Mouse (Mus musculus) adrenal gland, adult 18-20 months (tissue): Measurements from ENCODE around the gene Milr1. TPM values are rescaled to one million over a fixed set of nuclear protein-coding genes. Genes with fewer than 3 reads are reported as not detected.
"Not testable (repeated sequence)": the region's sequence is repeated elsewhere in the genome, so short reads cannot be mapped to it uniquely, and the experiment has no call there.

Experiments used
- DNase-seq, 2 experiments: peaks; one replicate each; pipeline ENCODE4 v3.0.0; 2021 to 2022; ENCODE audit warnings: low spot score in 2 of 2
- microRNA-seq, 2 experiments: library from miRNA; unstranded; fragments of <30 nt; microRNA quantifications; one replicate each; pipeline ENCODE4 v1.2.0; 2021; ENCODE audit warnings: borderline number of aligned reads in 2 of 2
- total RNA-seq, 2 experiments: library from RNA; stranded (reverse); gene quantifications; 1 replicate in 1 of 2; 2 replicates in 1 of 2; pipeline ENCODE4 v1.2.3; 2021

Gene Milr1
- total RNA-seq, 2 experiments from 2014 or later = 0.83 to 1.2 TPM

DNA sequence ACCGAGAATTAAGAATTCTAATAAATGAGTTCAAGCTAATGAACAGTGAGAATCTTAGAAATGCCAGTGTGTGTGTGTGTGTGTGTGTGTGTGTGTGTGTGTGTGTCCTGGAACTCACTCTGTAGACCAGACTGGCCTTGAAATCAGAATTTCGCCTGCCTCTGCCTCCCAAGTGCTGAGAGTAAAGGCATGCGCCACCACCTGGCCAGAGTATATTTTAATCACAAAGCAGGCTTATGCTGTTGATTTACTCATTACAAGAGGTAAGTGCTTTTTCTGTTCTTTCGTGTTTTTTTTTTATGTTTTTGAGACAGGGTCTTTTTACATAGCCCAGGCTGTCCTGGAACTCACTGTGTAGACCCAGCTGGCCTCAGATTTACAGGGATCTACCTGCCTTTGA lies 42.8 kb downstream of the Milr1 start:
- DNase-seq = no peak

DNA sequence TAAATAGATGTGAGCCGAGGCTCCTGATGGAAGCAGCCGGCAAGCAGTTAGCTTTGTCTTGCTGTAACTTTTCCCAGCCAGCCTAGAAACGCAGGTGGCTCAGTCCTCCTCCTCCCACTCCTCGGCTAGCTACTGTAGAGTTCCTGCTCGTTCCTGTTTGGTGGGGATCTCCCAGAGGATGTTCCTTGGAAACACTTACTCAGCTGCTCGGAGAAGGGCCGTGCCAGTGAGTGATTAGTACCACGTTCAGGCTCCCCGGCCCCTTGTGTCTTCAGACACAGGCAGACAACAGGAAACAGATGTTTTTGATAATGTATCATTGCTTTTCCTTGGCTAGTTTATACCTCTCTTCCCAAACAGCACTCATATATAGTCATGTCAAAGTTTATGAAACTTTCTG lies 44.7 kb downstream of the Milr1 start:
- no peak for DNase-seq

DNA sequence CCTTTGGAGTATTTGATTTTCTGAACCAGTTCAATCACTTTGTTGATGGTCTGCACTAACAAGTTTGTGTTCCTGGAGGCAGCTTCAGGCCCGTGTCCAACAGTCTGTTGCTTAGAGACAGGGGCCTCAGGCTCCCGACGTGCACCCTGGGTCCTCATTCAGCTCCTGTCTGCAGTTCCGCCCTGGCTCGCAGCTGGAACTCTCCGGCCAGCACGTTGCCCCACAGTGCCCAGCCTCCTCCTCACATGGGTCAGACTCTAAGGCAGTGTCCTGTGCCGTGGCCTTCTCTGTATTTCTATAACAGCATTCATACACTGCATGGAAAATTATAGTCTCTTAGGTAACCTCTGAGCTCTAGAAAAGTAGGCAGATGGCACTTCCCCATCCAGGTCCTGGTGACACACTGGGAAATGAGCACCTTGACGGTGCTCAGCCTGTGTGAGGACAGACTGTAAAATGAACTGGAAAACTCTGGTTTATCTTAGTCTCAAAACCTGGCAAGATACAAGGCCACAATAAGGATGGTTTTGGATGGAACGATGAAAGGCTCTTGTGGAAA lies 51.1 kb downstream of the Milr1 start:
- no peak for DNase-seq

DNA sequence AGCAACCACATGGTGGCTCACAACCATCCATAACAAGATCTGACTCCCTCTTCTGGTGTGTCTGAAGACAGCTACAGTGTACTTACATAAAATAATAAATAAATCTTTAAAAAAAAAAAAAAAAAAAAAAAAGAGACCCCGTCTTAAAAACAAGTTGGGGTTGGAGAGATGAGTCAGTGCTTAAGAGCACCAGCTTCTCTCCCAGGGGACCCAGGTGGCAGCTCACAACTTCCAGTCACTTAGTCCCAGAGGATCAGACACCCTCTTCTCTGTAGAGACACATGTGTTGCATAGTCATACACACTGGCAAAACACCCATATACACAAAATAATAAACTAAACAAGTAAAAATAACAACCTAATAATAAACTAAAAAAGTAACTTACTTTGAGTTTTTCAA lies 56.4 kb downstream of the Milr1 start:
- DNase-seq = not testable (repeated sequence)

DNA sequence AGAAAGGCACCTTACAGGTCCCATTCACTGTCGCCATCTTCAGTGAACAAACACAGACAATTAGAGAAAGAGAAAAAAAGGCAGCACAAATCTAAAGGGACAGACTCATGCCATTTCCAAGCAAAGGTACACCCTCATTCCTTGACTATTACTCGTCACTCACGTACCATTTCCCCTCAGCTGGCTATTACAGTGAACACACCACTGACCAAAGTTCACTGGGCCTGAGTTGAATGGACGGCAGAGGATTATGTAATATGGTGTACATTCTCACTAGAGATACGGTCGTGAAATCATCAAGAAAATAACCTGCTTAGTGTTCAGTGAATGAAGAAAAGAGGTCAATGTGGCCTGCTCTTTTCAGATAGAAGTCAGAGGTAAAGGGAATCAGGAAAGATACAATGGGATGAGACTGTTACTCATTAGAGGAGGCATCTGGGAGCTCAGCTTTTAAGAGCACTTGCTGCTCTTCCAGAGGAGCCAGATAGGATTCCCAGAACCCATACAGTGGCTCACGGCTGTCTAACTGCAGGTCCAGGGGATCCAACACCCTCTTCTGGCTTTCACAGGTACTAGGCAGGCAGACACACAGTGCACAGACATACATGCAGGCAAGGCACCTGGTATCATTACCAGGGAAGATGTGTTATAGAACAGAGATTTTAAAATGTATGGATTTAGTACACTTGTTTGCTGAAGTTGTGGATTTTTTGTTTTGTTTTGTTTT lies 61.5 kb downstream of the Milr1 start:
- DNase-seq = no peak

DNA sequence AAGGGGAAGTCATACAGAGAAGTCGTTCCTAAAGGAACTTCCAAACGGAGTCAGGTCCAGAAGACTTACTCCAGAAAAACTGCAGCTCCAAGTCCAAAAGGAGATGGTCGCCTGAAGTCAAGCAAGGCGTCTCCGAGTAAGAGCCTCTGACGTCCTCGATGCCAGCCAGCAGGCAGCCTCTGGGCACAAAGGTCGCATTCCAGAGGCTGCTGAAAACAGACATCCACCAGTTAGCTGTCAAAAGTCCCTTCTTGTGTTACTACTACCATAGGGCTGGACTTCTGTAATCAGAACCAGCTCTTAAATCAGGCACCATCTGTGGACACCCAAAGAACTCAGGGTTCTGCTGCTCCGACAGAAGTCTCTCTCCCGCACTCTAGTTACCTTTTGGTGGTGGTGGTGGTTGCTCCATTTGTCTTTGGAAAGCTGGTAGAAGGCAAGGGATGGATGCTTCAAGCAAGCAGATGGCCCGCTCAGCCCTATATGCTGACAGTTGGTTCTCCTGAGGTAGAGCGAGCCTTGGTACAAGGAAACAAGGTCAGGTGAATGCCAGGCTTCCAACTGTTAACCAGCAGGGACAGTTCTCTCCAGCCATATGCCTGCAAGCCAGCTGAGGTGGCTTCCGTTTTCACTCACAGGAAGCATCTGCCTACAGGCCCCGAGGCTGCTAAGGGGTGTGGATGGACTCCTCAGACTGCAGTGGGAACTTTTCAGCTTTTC lies 63.7 kb downstream of the Milr1 start:
- no peak for DNase-seq

DNA sequence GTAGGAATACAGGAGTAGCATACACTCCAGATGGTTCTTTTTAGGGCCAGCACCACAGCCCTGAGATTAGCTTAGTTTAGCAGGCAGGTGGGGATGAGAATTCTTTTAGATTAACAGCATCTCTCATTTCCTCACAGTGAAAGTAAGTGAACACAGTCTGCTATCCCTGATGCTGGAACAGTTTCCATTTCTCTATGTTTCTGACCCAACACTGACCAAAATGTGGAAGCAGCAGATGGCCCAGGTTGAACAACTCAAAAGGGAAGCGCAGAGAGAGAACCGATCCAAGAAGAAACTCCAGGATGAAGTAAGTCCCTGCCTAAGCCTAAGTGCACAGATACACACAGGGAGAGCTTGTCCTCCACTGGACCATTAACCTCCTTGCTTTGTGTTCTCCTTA lies 64.3 kb downstream of the Milr1 start:
- no peak for DNase-seq

DNA sequence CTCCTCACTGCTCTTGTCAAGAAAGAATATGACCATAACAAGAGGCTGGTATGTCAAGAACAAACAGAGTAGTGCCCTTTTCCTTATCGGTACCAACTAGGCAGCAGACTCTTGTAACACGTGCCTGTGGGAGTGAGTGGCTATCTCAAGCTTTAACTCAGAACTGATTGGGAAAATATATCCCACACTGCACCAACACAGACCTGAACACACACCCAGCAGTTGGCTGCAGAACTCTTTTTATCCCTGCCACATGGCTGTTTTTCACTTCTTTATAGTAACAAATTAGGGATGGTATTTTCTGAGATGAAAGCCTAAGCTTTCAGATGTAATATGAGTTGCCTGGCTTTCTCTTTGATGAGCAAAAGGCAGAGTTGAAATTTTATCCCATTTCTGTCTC lies 64.7 kb downstream of the Milr1 start:
- no peak for DNase-seq

DNA sequence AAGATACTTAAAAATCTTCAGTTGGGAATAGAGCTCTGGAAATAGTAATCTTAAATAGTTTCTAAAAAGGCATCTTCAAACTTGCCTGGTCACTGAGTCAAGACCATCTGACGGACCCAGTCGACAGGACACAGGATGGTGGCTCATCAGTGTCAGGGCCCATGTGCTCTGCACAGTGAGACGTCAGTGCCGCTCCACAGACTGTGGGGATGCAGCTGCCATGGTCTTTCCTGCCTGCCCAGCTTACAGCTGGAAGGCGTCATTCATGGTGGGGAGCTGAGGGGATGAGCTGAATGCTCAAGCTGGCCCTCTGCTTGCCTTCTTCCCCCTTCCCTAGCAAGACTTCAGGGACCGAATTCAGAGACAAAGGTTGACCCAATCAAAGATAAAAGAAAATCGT lies 65.3 kb downstream of the Milr1 start:
- no peak for DNase-seq

DNA sequence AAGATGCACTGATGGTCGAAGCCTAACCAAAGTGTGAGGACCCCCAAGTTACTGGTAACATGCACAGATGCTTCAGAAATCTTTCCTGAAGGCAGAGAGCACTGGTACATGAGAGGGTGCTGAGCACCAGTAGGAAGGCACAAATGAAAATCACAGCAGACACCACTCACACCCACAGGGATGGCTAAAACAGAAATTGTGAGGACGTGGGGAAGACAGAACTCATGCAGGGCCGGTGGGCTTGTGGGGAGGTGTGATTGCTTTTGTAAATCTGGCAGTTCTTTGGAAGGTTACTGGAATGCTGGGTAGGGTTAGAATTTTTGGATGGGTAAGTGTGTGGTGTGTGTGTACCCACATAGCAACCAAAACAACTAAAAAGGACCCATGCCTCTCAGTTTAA lies 66.1 kb downstream of the Milr1 start:
- DNase-seq = no peak

DNA sequence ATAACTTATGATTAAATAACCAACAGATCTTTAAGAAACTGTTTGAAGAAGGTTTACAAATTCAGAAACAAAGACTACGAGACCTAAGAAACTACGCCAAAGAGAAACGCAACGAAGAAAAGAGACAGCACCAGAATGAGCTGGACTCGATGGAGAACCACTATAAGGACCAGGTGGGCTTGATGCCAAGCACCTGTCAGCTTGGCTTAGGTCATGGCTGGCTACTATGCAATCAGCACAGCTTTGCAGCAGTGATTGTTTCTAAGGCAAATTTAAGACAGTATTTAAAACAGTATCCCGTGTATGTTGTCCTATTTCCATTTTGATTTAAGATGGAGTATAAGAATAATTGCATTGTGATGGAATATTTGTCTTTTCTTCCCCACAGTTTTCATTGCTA lies 66.8 kb downstream of the Milr1 start:
- no peak for DNase-seq

DNA sequence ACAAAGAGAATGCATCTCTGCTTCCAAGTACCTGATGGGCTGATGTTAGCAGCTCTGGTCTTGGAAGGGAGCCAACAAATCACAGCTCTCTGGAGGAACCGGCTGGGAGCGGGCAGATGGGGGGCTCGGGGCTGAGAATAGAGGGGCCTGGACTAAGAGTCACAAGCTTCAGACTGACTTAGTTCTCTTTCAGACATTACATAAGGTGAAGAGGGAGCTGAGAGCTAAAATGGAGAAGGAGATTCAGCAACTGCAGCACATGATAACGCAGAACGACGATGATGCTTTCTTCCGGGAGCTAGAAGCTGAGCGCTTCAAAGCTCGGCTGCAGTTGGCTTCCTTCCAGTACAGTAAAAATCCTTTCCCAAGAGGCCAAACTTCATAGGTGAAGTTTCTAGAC lies 67.3 kb downstream of the Milr1 start:
- no peak for DNase-seq

Small RNA genes within 50 kb of the gene (microRNA-seq; reads per million reads assigned to microRNA genes)
- gene Gm25994 = 0 reads per million in 2 experiments
- 8.6 to 10.9 reads per million in 2 experiments for gene Mir3064

Other genes with a start within 250 kb of the Milr1 start
- gene Tex2, start 137.8 kb upstream of the Milr1 start, total RNA-seq = 10 to 100 TPM; 52.1 to 54.2 TPM
- gene Pecam1, start 598 bp upstream of the Milr1 start, total RNA-seq = 10 to 100 TPM; 57.1 to 63.6 TPM
- 1 to 10 TPM; 4.3 to 6.1 TPM for gene Polg2, start 28.3 kb downstream of the Milr1 start, total RNA-seq
- 100 to 1,000 TPM; 828 to 881 TPM for gene Ddx5, start 38.0 kb downstream of the Milr1 start, total RNA-seq
- 1 to 10 TPM; 7.6 to 8.4 TPM for gene Cep95, start 38.0 kb downstream of the Milr1 start, total RNA-seq
- 10 to 100 TPM; 34.7 to 38.7 TPM for gene Smurf2, start 169.5 kb downstream of the Milr1 start, total RNA-seq
- gene Kpna2, start 248.3 kb downstream of the Milr1 start, total RNA-seq = 10 to 100 TPM; 16.7 to 36.4 TPM